Mouse (Mus musculus) layer of hippocampus, adult 2 months (tissue): Measurements from ENCODE around the gene Fam131a. TPM values are rescaled to one million over a fixed set of nuclear protein-coding genes. Genes with fewer than 3 reads are reported as not detected.

Experiments
- DNase-seq, 2 experiments: peaks; one replicate each; pipeline ENCODE4 v3.0.0; 2022; ENCODE audit warnings: low spot score in 2 of 2
- H3K27ac ChIP-seq: fragments of 200-600 bp; 2 replicates; pipeline ENCODE4 v1.8.1; 2022
- H3K4me3 ChIP-seq: fragments of 200-600 bp; 2 replicates; pipeline ENCODE4 v1.8.1; 2022; ENCODE audit warnings: mild to moderate bottlenecking
- CTCF ChIP-seq: fragments of 200-600 bp; conservative IDR thresholded peaks from 2 replicates; pipeline ENCODE4 v1.8.1; 2022; ENCODE audit warnings: antibody characterized with exemption, mild to moderate bottlenecking, moderate library complexity
- total RNA-seq, 2 experiments: library from RNA; stranded (reverse); gene quantifications; 2 replicates each; pipeline ENCODE4 v1.2.3; 2021

Fam131a gene
- total RNA-seq, 2 experiments from 2014 or later: 450 to 457 TPM

- no peak for TF ChIP-seq CTCF
- Histone ChIP-seq H3K4me3 (peak overlapping the region; percentile 17), H3K27ac (peak overlapping the region; percentile 77)
- DNase-seq: no peak
Observed at GRCm38 (mm10) chr16:20701729-20702521, 8.9 kb downstream of the Fam131a start.

GRCm38 (mm10) chr16:20702522-20702893, 9.5 kb downstream of the Fam131a start:
- TF ChIP-seq CTCF: peak; percentile 80
- DNase-seq: peak; percentile 65 to 74
- no peak overlapping the region for H3K4me3 ChIP-seq
- H3K27ac ChIP-seq: peak overlapping the region; percentile 77

DNA sequence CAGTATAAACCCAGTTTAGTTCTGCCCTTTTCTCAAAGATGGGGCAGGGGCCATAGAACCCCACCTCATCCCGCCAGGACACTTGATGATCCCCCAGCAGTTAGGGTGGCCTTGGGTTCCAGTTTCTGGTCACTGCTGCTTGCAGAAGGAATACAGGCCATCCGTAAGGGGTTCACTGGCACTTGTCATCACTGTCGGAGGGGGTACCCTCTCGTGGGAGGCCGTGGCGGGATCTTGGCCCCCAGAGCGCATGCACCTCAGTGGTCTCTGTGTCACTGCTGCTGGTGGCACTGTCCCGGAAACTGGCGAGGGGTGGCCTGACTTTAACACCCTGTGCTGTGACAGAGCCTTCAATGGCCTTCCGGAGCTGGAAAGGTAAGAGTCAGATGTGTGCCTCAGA, 10.0 kb downstream of the Fam131a start:
- DNase-seq: no peak
- H3K4me3 ChIP-seq: no peak overlapping the region
- peak overlapping the region; percentile 77; the same call in 1 of the 2 replicates for H3K27ac ChIP-seq
- no peak for TF ChIP-seq CTCF

DNA sequence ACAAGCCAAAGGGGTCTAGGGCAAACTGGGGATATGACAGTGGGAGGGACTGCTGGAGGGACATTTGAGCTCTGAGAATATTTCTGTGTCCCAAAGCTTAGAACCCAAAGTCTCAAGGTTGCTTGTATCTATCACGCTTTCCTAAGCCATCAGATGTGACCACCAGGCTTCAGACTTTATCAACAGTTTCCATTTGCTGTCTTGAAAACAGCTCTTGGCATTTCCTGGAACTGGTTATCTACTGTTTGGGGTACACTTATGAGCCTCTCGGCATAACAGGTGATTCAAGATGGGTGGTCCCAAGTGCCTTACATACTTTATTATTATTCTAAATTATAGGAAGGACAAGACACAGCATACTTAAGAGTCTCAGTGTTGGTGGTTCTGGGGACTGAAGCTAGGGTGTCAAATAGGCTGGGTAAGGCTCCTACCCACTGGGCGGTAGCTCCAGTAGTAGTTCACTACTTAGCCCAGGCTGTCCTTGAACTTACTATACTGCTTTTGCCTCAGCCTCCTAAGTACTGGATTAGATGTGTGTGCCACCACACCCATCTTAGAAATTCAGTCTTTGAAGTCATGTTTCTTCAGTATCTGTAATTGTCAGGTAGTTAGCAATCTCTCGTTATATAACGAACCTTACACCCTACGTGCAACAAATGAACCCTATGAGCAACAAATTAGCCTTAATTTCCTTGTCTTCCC, 10.8 kb downstream of the Fam131a start:
- TF ChIP-seq CTCF: no peak
- DNase-seq: no peak
- Histone ChIP-seq H3K4me3 (no peak overlapping the region), H3K27ac (peak overlapping the region; percentile 44; the same call in 1 of the 2 replicates)

GRCm38 (mm10) chr16:20705786-20706185, 12.7 kb downstream of the Fam131a start:
- no peak for TF ChIP-seq CTCF
- H3K27ac ChIP-seq: peak overlapping the region; percentile 44
- H3K4me3 ChIP-seq: no peak overlapping the region
- DNase-seq: no peak

DNA sequence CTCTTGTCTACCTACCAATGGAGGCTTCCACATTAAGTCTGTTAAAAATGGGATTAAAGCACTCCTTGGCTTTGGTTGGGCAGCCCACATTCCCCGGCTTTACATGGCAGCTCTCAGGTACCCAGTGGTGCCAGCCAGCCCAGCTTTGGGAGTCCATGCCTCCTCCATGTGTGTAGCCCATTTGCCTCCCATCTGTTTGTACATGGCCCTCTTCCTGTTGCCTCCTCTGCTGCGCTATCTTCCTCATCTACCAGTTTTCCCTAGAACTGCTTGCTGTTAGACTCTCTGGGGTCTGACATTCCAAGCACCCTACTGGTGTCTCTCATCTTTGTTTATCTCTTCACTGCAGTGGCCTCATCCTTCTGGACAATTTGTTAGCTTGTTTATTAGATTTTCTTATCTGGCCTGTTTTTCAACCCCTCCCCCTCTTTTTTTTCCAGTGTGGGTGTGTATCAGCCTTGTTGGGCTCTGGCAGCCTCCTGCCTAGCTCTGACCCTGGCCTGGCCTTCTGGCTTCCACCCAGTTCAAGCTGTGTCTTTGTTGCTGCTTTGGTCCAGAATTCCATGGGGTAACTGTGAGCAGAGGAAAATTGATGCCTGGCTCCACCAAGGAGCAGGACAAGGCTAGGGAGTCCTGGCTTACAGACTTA, 13.5 kb downstream of the Fam131a start:
- no peak for TF ChIP-seq CTCF
- Histone ChIP-seq H3K4me3 (no peak overlapping the region), H3K27ac (peak overlapping the region; percentile 44)
- no peak for DNase-seq

DNA sequence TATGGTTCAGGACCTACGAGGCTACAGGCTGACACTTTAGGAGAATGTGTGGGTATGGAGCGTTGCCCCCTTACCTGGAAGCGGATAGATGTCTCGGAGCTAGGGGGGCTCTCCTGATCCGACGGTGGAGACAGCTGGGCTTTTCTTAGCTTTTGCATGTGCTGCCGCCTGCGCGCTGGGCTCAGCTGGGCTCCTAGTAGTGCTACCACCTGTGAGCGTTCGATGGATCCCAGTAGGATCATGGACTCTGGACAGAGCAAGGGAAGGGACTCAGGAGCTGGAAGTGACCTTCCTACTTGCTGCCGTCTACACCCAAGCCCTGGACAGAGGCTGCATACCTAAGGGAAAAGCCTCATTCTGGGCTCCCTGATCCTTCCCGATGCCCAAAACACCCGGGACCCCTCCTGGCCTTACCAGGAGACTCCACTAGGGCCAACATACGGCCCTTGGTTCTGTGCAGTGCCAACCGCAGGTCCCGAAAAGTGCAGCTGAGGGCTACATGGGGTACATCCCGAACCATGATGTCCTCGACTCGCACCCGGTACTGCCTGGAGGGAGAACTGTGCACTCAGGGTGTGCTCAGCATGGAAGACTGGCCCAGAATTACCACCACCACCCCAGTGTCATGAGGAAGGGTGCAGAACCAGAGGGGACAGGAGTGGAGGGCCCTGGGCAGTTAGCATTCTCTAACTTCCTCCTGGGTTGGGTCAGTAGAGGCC, 15.3 kb downstream of the Fam131a start:
- no peak for TF ChIP-seq CTCF
- DNase-seq: no peak
- Histone ChIP-seq H3K27ac (peak overlapping the region; percentile 44), H3K4me3 (no peak overlapping the region)

GRCm38 (mm10) chr16:20708939-20709734, 16.1 kb downstream of the Fam131a start:
- DNase-seq: no peak
- peak; percentile 86 for TF ChIP-seq CTCF
- no peak overlapping the region for H3K4me3 ChIP-seq

GRCm38 (mm10) chr16:20710370-20710769, 17.3 kb downstream of the Fam131a start:
- Histone ChIP-seq H3K27ac (no peak overlapping the region), H3K4me3 (no peak overlapping the region)
- no peak for TF ChIP-seq CTCF
- no peak for DNase-seq

More at GRCm38 (mm10) chr16:20708939-20709734, 16.1 kb downstream of the Fam131a start:
- 0 out of 2 replicates have a peak overlapping the region, but pooled peaks have one; percentile 20 for H3K27ac ChIP-seq

GRCm38 (mm10) chr16:20710810-20711209, 17.8 kb downstream of the Fam131a start:
- TF ChIP-seq CTCF: peak; percentile 69
- no peak for DNase-seq
- H3K27ac ChIP-seq: no peak overlapping the region
- H3K4me3 ChIP-seq: no peak overlapping the region

DNA sequence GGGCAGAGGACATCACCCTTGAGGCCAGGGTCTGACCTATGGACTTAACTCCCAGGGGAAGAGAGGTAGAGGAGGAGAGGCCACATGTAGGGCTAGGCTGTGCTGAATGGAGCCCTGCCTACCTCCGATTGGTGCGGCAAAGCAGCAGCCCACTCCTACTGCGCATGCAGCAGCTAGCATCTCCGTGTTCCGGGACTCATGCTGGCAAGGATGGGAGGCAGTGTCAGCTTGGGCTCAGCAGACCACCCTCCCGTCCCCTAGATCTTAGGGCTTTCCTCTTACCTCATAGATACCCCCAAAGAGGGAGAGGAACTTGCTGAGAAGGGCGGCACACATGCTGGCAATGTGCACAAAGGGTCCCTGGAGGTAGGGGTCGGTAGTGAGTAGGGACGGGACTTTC, 19.1 kb downstream of the Fam131a start:
- Histone ChIP-seq H3K4me3 (no peak overlapping the region), H3K27ac (peak overlapping the region; percentile 71; the same call in 1 of the 2 replicates)
- TF ChIP-seq CTCF: peak; percentile 48
- DNase-seq: no peak

GRCm38 (mm10) chr16:20712889-20713288, 19.8 kb downstream of the Fam131a start:
- H3K4me3 ChIP-seq: peak overlapping the region; percentile 15; the same call in 1 of the 2 replicates
- TF ChIP-seq CTCF: no peak
- no peak for DNase-seq
- H3K27ac ChIP-seq: peak overlapping the region; percentile 71; the same call in 1 of the 2 replicates
